Mouse (Mus musculus) thymus, adult 2 months (tissue): ENCODE results near the gene Cfh.

Source experiments
- CTCF ChIP-seq: fragments of 200-500 bp; IDR thresholded peaks from 2 replicates; pipeline ENCODE4 v1.5.1; 2012; ENCODE audit warnings: mild to moderate bottlenecking, control low read depth, low read length, moderate library complexity, borderline replicate concordance; ENCODE audit not compliant: control insufficient read depth, poor library complexity, insufficient read depth; ENCODE audit errors: extremely low read depth
- POLR2A ChIP-seq: fragments of 200-500 bp; IDR thresholded peaks from 2 replicates; pipeline ENCODE4 v1.6.1; 2012; ENCODE audit warnings: mild to moderate bottlenecking, low read length, control low read depth, moderate library complexity; ENCODE audit not compliant: control insufficient read depth, poor library complexity, insufficient read depth; ENCODE audit errors: extremely low read depth

- TF ChIP-seq CTCF (no peak), POLR2A (no peak)
These were observed 21.8 kb upstream of the Cfh start for GRCm38 (mm10) chr1:140205329-140205728.
